Mouse (Mus musculus) bone marrow macrophage, adult 2 months (primary cell): ENCODE results near the gene Retreg3.

Experiments
- CTCF ChIP-seq: IDR thresholded peaks from 2 replicates; pipeline ENCODE4 v1.5.1; 2012; ENCODE audit warnings: low read depth, mild to moderate bottlenecking, low read length, moderate library complexity
- POLR2A ChIP-seq: IDR thresholded peaks from 2 replicates; pipeline ENCODE4 v1.6.1; 2012; ENCODE audit warnings: mild to moderate bottlenecking, low read depth, low read length, borderline replicate concordance

DNA sequence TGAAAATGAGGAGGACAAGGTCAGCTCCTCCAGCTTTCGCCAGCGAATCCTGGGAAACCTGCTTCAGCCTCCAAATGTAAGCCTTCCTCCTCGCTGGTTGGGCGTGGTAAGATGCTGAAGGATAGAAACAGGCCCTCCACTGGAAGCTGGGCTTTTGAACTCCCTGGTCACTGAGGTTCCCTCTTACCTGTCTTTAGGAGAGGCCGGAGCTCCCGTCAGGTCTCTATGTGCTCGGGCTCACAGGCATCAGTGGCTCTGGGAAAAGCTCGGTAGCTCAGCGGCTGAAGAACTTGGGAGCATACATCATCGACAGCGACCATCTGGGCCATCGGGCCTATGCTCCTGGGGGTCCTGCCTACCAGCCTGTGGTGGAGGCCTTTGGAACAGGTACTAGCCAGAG is 34.9 kb downstream of the Retreg3 start:
- TF ChIP-seq POLR2A (no peak), CTCF (no peak)
